Mouse (Mus musculus) stomach, embryonic 15.5 days (tissue): ENCODE measurements at regions not wholly inside any gene's neighbourhood (a gene's known extent, or its start where the extent isn't known, plus 50 kb on each side); places are given as distances from the start of the nearest gene placed in this dataset.

Experiments used
- ATAC-seq: fragments of 200-750 bp; cut with Nextera tagmentation; 2 replicates; pipeline ENCODE4 v1.8.0; 2017; ENCODE audit warnings: low read depth, moderate number of reproducible peaks, moderate TSS enrichment; ENCODE audit not compliant: insufficient read depth, low FRiP score
- H3K27ac ChIP-seq: fragments of 300-500 bp; sonication (generic); 2 replicates; pipeline ENCODE4 v1.5.1; 2015; ENCODE audit warnings: mild to moderate bottlenecking, inconsistent platforms
- H3K27me3 ChIP-seq: fragments of 300-500 bp; sonication (generic); replicated peaks from 2 replicates; pipeline ENCODE4 v1.6.1; 2015; ENCODE audit warnings: inconsistent platforms
- H3K36me3 ChIP-seq: fragments of 300-500 bp; sonication (generic); 2 replicates; pipeline ENCODE4 v1.6.1; 2015; ENCODE audit warnings: inconsistent platforms
- H3K4me1 ChIP-seq: fragments of 300-500 bp; sonication (generic); 2 replicates; pipeline ENCODE4 v1.6.1; 2015; ENCODE audit warnings: inconsistent platforms
- H3K4me2 ChIP-seq: fragments of 300-500 bp; sonication (generic); 2 replicates; pipeline ENCODE4 v1.6.1; 2015; ENCODE audit warnings: mild to moderate bottlenecking, inconsistent platforms
- H3K4me3 ChIP-seq: fragments of 300-500 bp; sonication (generic); replicated peaks from 2 replicates; pipeline ENCODE4 v1.5.1; 2015; ENCODE audit warnings: inconsistent platforms
- H3K9ac ChIP-seq: fragments of 300-500 bp; sonication (generic); 2 replicates; pipeline ENCODE4 v1.6.1; 2015; ENCODE audit warnings: inconsistent platforms
- H3K9me3 ChIP-seq: fragments of 300-500 bp; sonication (generic); 2 replicates; pipeline ENCODE4 v1.6.1; 2016; ENCODE audit warnings: inconsistent platforms
- WGBS: fragments of 180-500 bp; shearing (Covaris S2); methylation state at CpG from one replicate; pipeline ENCODE4 v1.1.7; 2015; 5-methylcytosine and 5-hydroxymethylcytosine counted together

GRCm38 (mm10) chr12:39830530-39830929, 207.3 kb downstream of the Arl4a start:
- Histone ChIP-seq H3K4me2 (no peak overlapping the region), H3K27ac (no peak overlapping the region), H3K27me3 (no peaks in the 10 kb centered on the region), H3K36me3 (no peaks in the 10 kb centered on the region), H3K4me3 (no peak overlapping the region), H3K9ac (no peak overlapping the region), H3K9me3 (no peaks in the 10 kb centered on the region), H3K4me1 (no peaks in the 10 kb centered on the region)
- 66% methylated on average over 4 of the region's 4 CpGs for WGBS
- no peak for ATAC-seq

GRCm38 (mm10) chr12:39822671-39823070, 215.2 kb downstream of the Arl4a start:
- no peak overlapping the region for H3K27ac ChIP-seq
- H3K4me3 ChIP-seq: no peak overlapping the region
- WGBS: 54% methylated on average over 3 of the region's 3 CpGs
- no peak overlapping the region for H3K4me2 ChIP-seq
- H3K9ac ChIP-seq: no peak overlapping the region
- ATAC-seq: no peak
- no peaks in the 10 kb centered on the region for H3K4me1 ChIP-seq
- H3K9me3 ChIP-seq: no peaks in the 10 kb centered on the region
- H3K36me3 ChIP-seq: no peaks in the 10 kb centered on the region
- H3K27me3 ChIP-seq: no peaks in the 10 kb centered on the region

- no peak overlapping the region for H3K27ac ChIP-seq
- H3K27me3 ChIP-seq: no peaks in the 10 kb centered on the region
- ATAC-seq: no peak
- no peaks in the 10 kb centered on the region for H3K36me3 ChIP-seq
- no peaks in the 10 kb centered on the region for H3K9me3 ChIP-seq
- no peak overlapping the region for H3K4me3 ChIP-seq
- no peaks in the 10 kb centered on the region for H3K4me1 ChIP-seq
- no peak overlapping the region for H3K9ac ChIP-seq
- H3K4me2 ChIP-seq: no peak overlapping the region
- WGBS: 24% methylated on average over 4 of the region's 4 CpGs
Measured at GRCm38 (mm10) chr12:39801536-39801935, 236.3 kb downstream of the Arl4a start.

- Histone ChIP-seq H3K4me1 (no peaks in the 10 kb centered on the region), H3K9ac (no peak overlapping the region), H3K4me3 (no peak overlapping the region), H3K4me2 (no peak overlapping the region), H3K36me3 (no peaks in the 10 kb centered on the region), H3K9me3 (no peaks in the 10 kb centered on the region), H3K27ac (no peak overlapping the region), H3K27me3 (no peaks in the 10 kb centered on the region)
- WGBS: 94% methylated on average over 2 of the region's 2 CpGs
- no peak for ATAC-seq
Measured at GRCm38 (mm10) chr12:39797843-39798242, 240.0 kb downstream of the Arl4a start.

GRCm38 (mm10) chr12:39796939-39797338, 240.9 kb downstream of the Arl4a start:
- H3K4me1 ChIP-seq: no peaks in the 10 kb centered on the region
- H3K36me3 ChIP-seq: no peaks in the 10 kb centered on the region
- H3K9ac ChIP-seq: no peak overlapping the region
- H3K27me3 ChIP-seq: no peaks in the 10 kb centered on the region
- WGBS: 90% methylated on average over 3 of the region's 3 CpGs
- ATAC-seq: no peak
- H3K4me2 ChIP-seq: no peak overlapping the region
- H3K9me3 ChIP-seq: no peaks in the 10 kb centered on the region
- no peak overlapping the region for H3K4me3 ChIP-seq
- H3K27ac ChIP-seq: no peak overlapping the region

- Histone ChIP-seq H3K4me3 (no peak overlapping the region), H3K27me3 (no peaks in the 10 kb centered on the region), H3K27ac (no peak overlapping the region), H3K9me3 (no peaks in the 10 kb centered on the region), H3K4me2 (no peak overlapping the region), H3K36me3 (no peaks in the 10 kb centered on the region), H3K9ac (no peak overlapping the region), H3K4me1 (no peaks in the 10 kb centered on the region)
- ATAC-seq: no peak
- 80% methylated on average over 3 of the region's 3 CpGs for WGBS
Measured at GRCm38 (mm10) chr12:39785026-39785425, 252.8 kb downstream of the Arl4a start.

GRCm38 (mm10) chr12:39784532-39784931, 253.3 kb downstream of the Arl4a start:
- Histone ChIP-seq H3K9me3 (no peaks in the 10 kb centered on the region), H3K9ac (no peak overlapping the region), H3K4me3 (no peak overlapping the region), H3K4me1 (no peaks in the 10 kb centered on the region), H3K4me2 (no peak overlapping the region), H3K27me3 (no peaks in the 10 kb centered on the region), H3K27ac (no peak overlapping the region), H3K36me3 (no peaks in the 10 kb centered on the region)
- ATAC-seq: no peak
- 70% methylated on average over 3 of the region's 3 CpGs for WGBS

GRCm38 (mm10) chr12:39776173-39776572, 261.7 kb downstream of the Arl4a start:
- WGBS: 55% methylated on average over 3 of the region's 3 CpGs

GRCm38 (mm10) chr12:39766988-39767387, 270.8 kb downstream of the Arl4a start:
- H3K9ac ChIP-seq: no peak overlapping the region
- no peaks in the 10 kb centered on the region for H3K4me1 ChIP-seq
- no peaks in the 10 kb centered on the region for H3K36me3 ChIP-seq
- no peak overlapping the region for H3K4me2 ChIP-seq
- ATAC-seq: no peak
- H3K27me3 ChIP-seq: no peaks in the 10 kb centered on the region
- 79% methylated on average over 11 of the region's 11 CpGs for WGBS
- H3K9me3 ChIP-seq: no peaks in the 10 kb centered on the region
- no peak overlapping the region for H3K4me3 ChIP-seq
- H3K27ac ChIP-seq: no peak overlapping the region

More at GRCm38 (mm10) chr12:39776173-39776572, 261.7 kb downstream of the Arl4a start:
- no peak overlapping the region for H3K4me2 ChIP-seq
- H3K4me1 ChIP-seq: no peaks in the 10 kb centered on the region
- 0 out of 2 replicates have a peak, but pooled peaks have one; percentile 63 for ATAC-seq
- H3K27ac ChIP-seq: no peak overlapping the region
- H3K4me3 ChIP-seq: no peak overlapping the region
- H3K27me3 ChIP-seq: no peaks in the 10 kb centered on the region
- H3K9ac ChIP-seq: no peak overlapping the region
- no peaks in the 10 kb centered on the region for H3K9me3 ChIP-seq
- no peaks in the 10 kb centered on the region for H3K36me3 ChIP-seq

GRCm38 (mm10) chr12:39763529-39763928, 274.3 kb downstream of the Arl4a start:
- WGBS: 67% methylated on average over 3 of the region's 3 CpGs
- no peaks in the 10 kb centered on the region for H3K4me1 ChIP-seq
- H3K9ac ChIP-seq: no peak overlapping the region
- no peak overlapping the region for H3K27ac ChIP-seq
- ATAC-seq: no peak
- no peaks in the 10 kb centered on the region for H3K27me3 ChIP-seq
- no peak overlapping the region for H3K4me3 ChIP-seq
- no peak overlapping the region for H3K4me2 ChIP-seq
- H3K9me3 ChIP-seq: no peaks in the 10 kb centered on the region
- no peaks in the 10 kb centered on the region for H3K36me3 ChIP-seq

- 43% methylated on average over 5 of the region's 5 CpGs for WGBS
- H3K27ac ChIP-seq: no peak overlapping the region
- H3K4me1 ChIP-seq: no peaks in the 10 kb centered on the region
- ATAC-seq: no peak
- no peak overlapping the region for H3K4me3 ChIP-seq
- no peaks in the 10 kb centered on the region for H3K27me3 ChIP-seq
- H3K4me2 ChIP-seq: no peak overlapping the region
- no peaks in the 10 kb centered on the region for H3K36me3 ChIP-seq
- no peak overlapping the region for H3K9ac ChIP-seq
- no peaks in the 10 kb centered on the region for H3K9me3 ChIP-seq
Measured at GRCm38 (mm10) chr12:39761946-39762345, 275.9 kb downstream of the Arl4a start.

- Histone ChIP-seq H3K4me1 (no peaks in the 10 kb centered on the region), H3K27me3 (no peaks in the 10 kb centered on the region), H3K36me3 (no peaks in the 10 kb centered on the region), H3K27ac (no peak overlapping the region), H3K9ac (no peak overlapping the region), H3K9me3 (no peaks in the 10 kb centered on the region), H3K4me2 (no peak overlapping the region), H3K4me3 (no peak overlapping the region)
- ATAC-seq: no peak
- WGBS: 43% methylated on average over 1 of the region's 1 CpGs
Measured at GRCm38 (mm10) chr12:39761326-39761725, 276.5 kb downstream of the Arl4a start.

GRCm38 (mm10) chr12:39757975-39758374, 279.9 kb downstream of the Arl4a start:
- H3K27ac ChIP-seq: no peak overlapping the region

More at GRCm38 (mm10) chr12:39757975-39758374, 279.9 kb downstream of the Arl4a start:
- Histone ChIP-seq H3K4me1 (no peaks in the 10 kb centered on the region), H3K9me3 (no peaks in the 10 kb centered on the region), H3K27me3 (no peaks in the 10 kb centered on the region), H3K36me3 (no peaks in the 10 kb centered on the region), H3K9ac (no peak overlapping the region), H3K4me2 (no peak overlapping the region), H3K4me3 (no peak overlapping the region)
- no peak for ATAC-seq
